Mouse (Mus musculus): ENCODE data around the gene Ociad2.

- TF ChIP-seq CTCF (IDR thresholded peaks at IDR 0.05; ENCODE audit: control insufficient read depth, insufficient read depth, low read length), result no peak
- TF ChIP-seq POLR2A (IDR thresholded peaks at IDR 0.05; ENCODE audit: borderline replicate concordance, control insufficient read depth, low read depth, low read length), result no peak
Measured at GRCm38 (mm10) chr5:73307297-73307696, 33.5 kb downstream of the Ociad2 start.
